Mouse (Mus musculus): Measurements from ENCODE around the gene Vezt.

Vezt gene

DNA sequence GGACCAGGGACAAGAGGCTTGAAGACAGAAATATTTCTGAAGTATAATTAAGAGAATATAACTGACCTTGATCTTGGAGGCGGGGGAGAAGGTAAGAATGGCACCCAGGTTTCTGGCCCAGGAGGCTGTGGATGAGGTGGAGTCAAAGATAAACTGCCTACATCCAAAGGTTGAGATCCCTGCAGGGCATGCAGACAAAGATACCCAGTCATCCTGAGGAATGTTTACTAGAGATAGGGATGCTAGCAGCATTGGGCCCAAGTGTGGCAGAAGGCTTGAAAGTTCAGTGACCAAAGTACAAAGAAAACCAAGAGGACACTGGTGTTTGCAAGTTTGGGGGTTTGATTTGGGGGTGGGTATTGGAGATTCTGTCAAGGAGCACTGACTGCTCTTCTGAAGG is 144.6 kb downstream of the Vezt start:
- DNase-seq (ENCODE audit: low read depth, low spot score) = no peak
- Histone ChIP-seq H3K36me3 (ENCODE audit: control insufficient read depth, insufficient read depth, low read length, poor library complexity, severe bottlenecking) (0 out of 2 replicates have a peak, but pooled peaks cover 1% of the 10 kb centered on the region), H3K27me3 (ENCODE audit: control insufficient read depth, insufficient read depth, low read length, poor library complexity, severe bottlenecking) (no peaks in the 10 kb centered on the region)

DNA sequence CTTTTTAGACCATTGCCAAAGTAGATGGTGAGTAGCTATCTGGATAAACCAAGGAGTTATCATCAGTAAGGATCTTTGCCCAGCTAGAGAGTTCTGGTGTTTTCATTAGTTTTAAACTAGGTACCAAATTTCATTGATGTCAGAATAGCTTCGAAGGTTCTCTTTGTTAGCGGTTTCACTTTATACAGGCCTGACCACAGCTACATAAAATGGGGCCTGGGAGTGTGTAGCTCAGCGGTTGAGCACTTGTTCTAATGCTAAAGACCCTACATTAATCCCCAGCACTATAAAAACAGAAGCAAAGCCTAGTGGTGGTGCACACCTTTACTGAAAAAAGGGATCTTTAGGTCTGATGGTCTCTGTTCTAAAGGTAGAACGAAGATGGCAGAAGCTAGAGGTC is 145.1 kb downstream of the Vezt start:
- Histone ChIP-seq H3K27me3 (ENCODE audit: control insufficient read depth, insufficient read depth, low read length, poor library complexity, severe bottlenecking) (no peaks in the 10 kb centered on the region), H3K36me3 (ENCODE audit: control insufficient read depth, insufficient read depth, low read length, poor library complexity, severe bottlenecking) (0 out of 2 replicates have a peak, but pooled peaks cover 1% of the 10 kb centered on the region)
- no peak for DNase-seq (ENCODE audit: low read depth, low spot score)

DNA sequence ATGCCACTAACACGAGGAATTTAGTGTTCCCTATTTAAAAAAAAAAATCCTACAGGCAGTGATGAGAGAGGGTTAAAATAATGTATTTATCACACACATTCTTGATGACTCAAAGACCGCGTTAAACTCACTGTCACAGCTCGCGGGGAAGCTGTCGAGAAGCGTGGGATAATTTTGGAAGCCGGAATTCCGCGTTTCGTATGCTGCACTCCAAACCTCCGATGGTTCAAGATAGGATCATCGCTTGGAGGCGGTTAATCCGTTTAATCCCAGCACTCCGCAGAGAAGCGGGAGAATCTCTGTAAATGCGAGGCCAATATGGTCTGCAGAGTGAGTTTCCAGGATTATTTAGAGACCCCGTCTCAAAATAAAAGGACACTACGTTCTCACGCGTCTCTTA is 145.6 kb downstream of the Vezt start:
- H3K27me3 ChIP-seq (ENCODE audit: control insufficient read depth, insufficient read depth, low read length, poor library complexity, severe bottlenecking) = no peaks in the 10 kb centered on the region
- DNase-seq (ENCODE audit: low read depth, low spot score) = no peak
- peaks cover 2% of the 10 kb centered on the region; the same call in 1 of the 2 replicates for H3K36me3 ChIP-seq (ENCODE audit: control insufficient read depth, insufficient read depth, low read length, poor library complexity, severe bottlenecking)

DNA sequence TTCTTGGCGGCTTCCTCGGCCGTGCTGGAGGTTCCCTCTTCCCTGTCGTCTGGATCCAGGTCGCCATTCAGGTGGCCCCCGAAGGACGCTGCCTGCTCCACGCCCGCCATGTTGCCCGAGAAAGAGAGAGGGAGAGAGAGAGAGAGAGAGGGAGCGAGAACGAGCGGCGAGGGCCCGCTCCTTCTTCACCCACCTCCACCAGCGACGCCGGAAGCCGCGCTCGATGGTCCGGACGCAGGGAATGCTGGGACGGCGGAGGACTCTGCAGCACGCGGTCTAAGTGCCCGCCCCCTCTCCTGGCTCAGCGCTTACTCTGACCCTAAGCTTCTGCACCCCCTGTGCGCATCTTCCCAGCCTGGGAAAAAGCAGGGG is 146.1 kb downstream of the Vezt start:
- no peaks in the 10 kb centered on the region for H3K27me3 ChIP-seq (ENCODE audit: control insufficient read depth, insufficient read depth, low read length, poor library complexity, severe bottlenecking)
- peaks cover 4% of the 10 kb centered on the region; the same call in 1 of the 2 replicates for H3K36me3 ChIP-seq (ENCODE audit: control insufficient read depth, insufficient read depth, low read length, poor library complexity, severe bottlenecking)
- peak; percentile 78 for DNase-seq (ENCODE audit: low read depth, low spot score)

Measured in splenic B cell, adult 2 months (primary cell).